Mouse (Mus musculus) heart, embryonic 11.5 days (tissue): ENCODE measurements around the gene Mansc4. TPM values are rescaled to one million over a fixed set of nuclear protein-coding genes. Genes with fewer than 3 reads are reported as not detected.

Experiments
- ATAC-seq: fragments of 200-750 bp; cut with Nextera tagmentation; replicated peaks from 2 replicates; pipeline ENCODE4 v1.8.0; 2017; ENCODE audit warnings: moderate library complexity; ENCODE audit not compliant: insufficient number of reproducible peaks, low FRiP score, low TSS enrichment
- H3K27ac ChIP-seq: fragments of 300-500 bp; sonication (generic); 2 replicates; pipeline ENCODE4 v1.5.1; 2014; ENCODE audit warnings: mild to moderate bottlenecking, low read depth, low read length
- H3K27me3 ChIP-seq: fragments of 300-500 bp; sonication (generic); 2 replicates; pipeline ENCODE4 v1.6.1; 2014; ENCODE audit warnings: mild to moderate bottlenecking, low read length, mixed read lengths; ENCODE audit not compliant: control insufficient read depth, insufficient read depth
- H3K36me3 ChIP-seq: fragments of 300-500 bp; sonication (generic); 2 replicates; pipeline ENCODE4 v1.6.1; 2014; ENCODE audit warnings: mild to moderate bottlenecking, low read length, moderate library complexity, mixed read lengths; ENCODE audit not compliant: control insufficient read depth, insufficient read depth
- H3K4me1 ChIP-seq: fragments of 300-500 bp; sonication (generic); 2 replicates; pipeline ENCODE4 v1.6.1; 2014; ENCODE audit warnings: low read length; ENCODE audit not compliant: control insufficient read depth, insufficient read depth
- H3K4me2 ChIP-seq: fragments of 300-500 bp; sonication (generic); 2 replicates; pipeline ENCODE4 v1.6.1; 2014; ENCODE audit warnings: mild to moderate bottlenecking, moderate library complexity
- H3K4me3 ChIP-seq: fragments of 300-500 bp; sonication (generic); 2 replicates; pipeline ENCODE4 v1.5.1; 2014; ENCODE audit warnings: low read depth, low read length
- H3K9ac ChIP-seq: fragments of 300-500 bp; sonication (generic); 2 replicates; pipeline ENCODE4 v1.6.1; 2014; ENCODE audit warnings: mild to moderate bottlenecking, low read depth, low read length, moderate library complexity
- H3K9me3 ChIP-seq: fragments of 300-500 bp; sonication (generic); replicated peaks from 2 replicates; pipeline ENCODE4 v1.6.1; 2016; ENCODE audit warnings: low read length; ENCODE audit not compliant: control insufficient read depth
- WGBS: fragments of 180-500 bp; shearing (Covaris S2); extraction: QIAGEN DNeasy Blood & Tissue Kit; methylation state at CpG from one replicate; pipeline ENCODE4 v1.1.7; 2014; ENCODE audit not compliant: insufficient replicate concordance; 5-methylcytosine and 5-hydroxymethylcytosine counted together
- polyA plus RNA-seq: library from polyadenylated mRNA; unstranded; fragments of >200 nt; fragmentation: Nextera tagmentation; extraction: Ambion mirVana; gene quantifications from 2 replicates; pipeline ENCODE4 v1.2.1, GENCODE M21; 2014

Mansc4 gene
- polyA plus RNA-seq, 1 experiment from 2014 or later = 0.37 TPM

GRCm38 (mm10) chr6:147028396-147028795 lies 58.4 kb downstream of the Mansc4 start:
- Histone ChIP-seq H3K9me3 (no peaks in the 10 kb centered on the region), H3K27ac (no peak overlapping the region), H3K4me1 (no peaks in the 10 kb centered on the region), H3K9ac (no peak overlapping the region), H3K36me3 (peaks cover 21% of the 10 kb centered on the region), H3K4me3 (no peak overlapping the region), H3K27me3 (no peaks in the 10 kb centered on the region), H3K4me2 (no peak overlapping the region)
- 83% methylated on average over 2 of the region's 2 CpGs for WGBS
- ATAC-seq = no peak

Other genes starting within 250 kb of the Mansc4 start
- gene Smco2, start 236.9 kb downstream of the Mansc4 start, polyA plus RNA-seq = not detected in 2 replicates
- 78.0 and 86.2 TPM in 2 replicates for gene Ppfibp1, start 198.5 kb downstream of the Mansc4 start, polyA plus RNA-seq
- 0.21 and 0.42 TPM in 2 replicates for gene 1700034J05Rik, start 132.6 kb downstream of the Mansc4 start, polyA plus RNA-seq
- gene Rep15, start 54.4 kb downstream of the Mansc4 start, polyA plus RNA-seq = 1.1 and 1.3 TPM in 2 replicates
- 128 and 135 TPM in 2 replicates for gene Mrps35, start 44.3 kb downstream of the Mansc4 start, polyA plus RNA-seq
- gene Klhl42, start 4.3 kb upstream of the Mansc4 start, polyA plus RNA-seq = 6.2 and 6.3 TPM in 2 replicates
- gene Pthlh, start 177.2 kb upstream of the Mansc4 start, polyA plus RNA-seq = 1.9 and 2.7 TPM in 2 replicates